7 mouse cellular contexts compared by ENCODE assay signal in the genomic region with DNA sequence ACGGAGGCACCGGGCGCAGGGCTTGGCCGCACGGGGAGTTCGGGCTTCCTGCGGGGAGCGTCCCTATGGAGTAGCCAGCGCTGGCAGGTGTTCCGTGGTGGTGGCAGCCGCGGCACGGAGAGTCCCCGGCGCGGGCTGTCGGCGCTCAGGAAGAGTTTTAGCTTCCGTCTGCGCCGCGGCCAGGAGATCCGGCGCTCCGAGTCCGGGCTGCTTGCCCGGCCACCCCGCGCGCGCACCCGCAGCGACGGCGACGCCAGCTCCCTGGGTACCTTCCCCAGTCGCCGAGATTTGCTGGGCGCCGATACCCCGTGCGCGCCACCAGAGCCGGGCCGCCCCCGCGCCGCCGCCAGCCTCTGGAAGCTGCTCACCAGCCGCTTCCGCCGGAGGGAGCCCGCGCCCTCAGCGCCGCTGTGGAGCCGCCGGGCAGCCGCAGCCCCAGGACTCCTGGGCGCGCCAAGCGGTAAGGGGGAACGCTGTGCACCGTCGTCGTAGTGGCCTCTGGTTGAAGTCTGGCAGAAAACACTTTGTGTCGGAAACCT. TPM values are rescaled to one million over a fixed set of nuclear protein-coding genes. Genes with fewer than 3 reads are reported as not detected.
DNase-seq lines count a peak whose midpoint lies in the region; ATAC-seq lines count a peak whose summit lies in the region.

No protein-coding gene starts in this region.

- peak overlapping the region; percentile 64 for H3K4me2 ChIP-seq in forebrain, embryonic 13.5 days
- peak overlapping the region; percentile 74 for H3K4me2 ChIP-seq in hindbrain, embryonic 12.5 days (replicated peaks)
- peak overlapping the region; percentile 57 for H3K4me2 ChIP-seq in midbrain, embryonic 12.5 days (replicated peaks)

- H3K27me3 ChIP-seq in forebrain, embryonic 13.5 days = peaks cover 40% of the 10 kb centered on the region
- peaks cover 40% of the 10 kb centered on the region for H3K27me3 ChIP-seq in hindbrain, embryonic 12.5 days
- H3K27me3 ChIP-seq in midbrain, embryonic 12.5 days = peaks cover 43% of the 10 kb centered on the region
- no peaks in the 10 kb centered on the region for H3K27me3 ChIP-seq in splenic B cell, adult 2 months (ENCODE audit: control insufficient read depth, insufficient read depth, low read length, poor library complexity, severe bottlenecking)

- peak; percentile 32 to 37 for DNase-seq in B cell, adult 2 months
- peak; percentile 74 for DNase-seq in Muller cell, postnatal 12 days (ENCODE audit: inconsistent ontology term)
- peak; percentile 78 to 81 for DNase-seq in left cerebral cortex, postnatal 25 days (ENCODE audit: low spot score in 2 of 2)
- peak; percentile 18 for DNase-seq in splenic B cell, adult 2 months (ENCODE audit: low read depth, low spot score)

- no peak overlapping the region for H3K27ac ChIP-seq in forebrain, embryonic 13.5 days
- H3K27ac ChIP-seq in hindbrain, embryonic 12.5 days = no peak overlapping the region
- H3K27ac ChIP-seq in midbrain, embryonic 12.5 days (replicated peaks) = no peak overlapping the region

- ATAC-seq in forebrain, embryonic 13.5 days = peak; percentile 12; the same call in 1 of the 2 replicates
- no peak for ATAC-seq in hindbrain, embryonic 12.5 days (ENCODE audit: low FRiP score)
- 0 out of 2 replicates have a peak, but pooled peaks have one; percentile 1 for ATAC-seq in midbrain, embryonic 12.5 days (ENCODE audit: low FRiP score, low read depth)

- H3K9me3 ChIP-seq in forebrain, embryonic 13.5 days (replicated peaks) = no peaks in the 10 kb centered on the region
- no peaks in the 10 kb centered on the region for H3K9me3 ChIP-seq in hindbrain, embryonic 12.5 days (replicated peaks)
- H3K9me3 ChIP-seq in midbrain, embryonic 12.5 days = no peaks in the 10 kb centered on the region

- H3K4me3 ChIP-seq in forebrain, embryonic 13.5 days = peak overlapping the region; percentile 38
- peak overlapping the region; percentile 38 for H3K4me3 ChIP-seq in hindbrain, embryonic 12.5 days
- H3K4me3 ChIP-seq in midbrain, embryonic 12.5 days = peak overlapping the region; percentile 36

- 3% methylated on average over 63 of the region's 67 CpGs for WGBS in forebrain, embryonic 13.5 days
- 3% methylated on average over 58 of the region's 67 CpGs for WGBS in hindbrain, embryonic 12.5 days
- 3% methylated on average over 67 of the region's 67 CpGs for WGBS in midbrain, embryonic 12.5 days

- peaks cover 33% of the 10 kb centered on the region for H3K4me1 ChIP-seq in forebrain, embryonic 13.5 days
- H3K4me1 ChIP-seq in hindbrain, embryonic 12.5 days = peaks cover 41% of the 10 kb centered on the region
- peaks cover 37% of the 10 kb centered on the region for H3K4me1 ChIP-seq in midbrain, embryonic 12.5 days

- H3K9ac ChIP-seq in forebrain, embryonic 13.5 days = peak overlapping the region; percentile 58
- peak overlapping the region; percentile 69 for H3K9ac ChIP-seq in hindbrain, embryonic 12.5 days
- peak overlapping the region; percentile 52 for H3K9ac ChIP-seq in midbrain, embryonic 12.5 days (replicated peaks)

- peaks cover 34% of the 10 kb centered on the region for H3K36me3 ChIP-seq in forebrain, embryonic 13.5 days (ENCODE audit: poor library complexity, severe bottlenecking)
- H3K36me3 ChIP-seq in hindbrain, embryonic 12.5 days = peaks cover 31% of the 10 kb centered on the region
- peaks cover 32% of the 10 kb centered on the region for H3K36me3 ChIP-seq in midbrain, embryonic 12.5 days
- H3K36me3 ChIP-seq in splenic B cell, adult 2 months (ENCODE audit: control insufficient read depth, insufficient read depth, low read length, poor library complexity, severe bottlenecking) = peaks cover 6% of the 10 kb centered on the region

- intact Hi-C loops in left cerebral cortex, postnatal 25 days (cut with DNase I) = loop anchor here (5.0 kb wide), 1 partner anchor 77 kb away; no protein-coding TSS in a partner anchor

RNA-seq across cellular contexts. Expression of a gene that starts 22.8 kb away (rescaled TPM):
- polyA plus RNA-seq in forebrain, embryonic 13.5 days (2015; fragmentation: Nextera tagmentation; extraction: Ambion mirVana) = 38.0 and 39.2 TPM in 2 replicates
- 83.7 and 86.2 TPM in 2 replicates for polyA plus RNA-seq in hindbrain, embryonic 12.5 days (2016; fragmentation: Nextera tagmentation; extraction: Ambion mirVana)
- total RNA-seq in left cerebral cortex, postnatal 25 days (2021) = 100 to 1,000 TPM; 505 to 511 TPM
- polyA plus RNA-seq in midbrain, embryonic 12.5 days (2016; fragmentation: Nextera tagmentation; extraction: Ambion mirVana) = 60.4 and 64.6 TPM in 2 replicates

RNA-seq across cellular contexts. Expression of a gene that starts 27.1 kb away (rescaled TPM):
- polyA plus RNA-seq in forebrain, embryonic 13.5 days (2015; fragmentation: Nextera tagmentation; extraction: Ambion mirVana) = 32.5 and 35.4 TPM in 2 replicates
- 32.6 and 36.7 TPM in 2 replicates for polyA plus RNA-seq in hindbrain, embryonic 12.5 days (2016; fragmentation: Nextera tagmentation; extraction: Ambion mirVana)
- 10 to 100 TPM; 25.9 to 27.3 TPM for total RNA-seq in left cerebral cortex, postnatal 25 days (2021)
- polyA plus RNA-seq in midbrain, embryonic 12.5 days (2016; fragmentation: Nextera tagmentation; extraction: Ambion mirVana) = 31.8 and 35.4 TPM in 2 replicates

RNA-seq across cellular contexts. Expression of a gene that starts 29.7 kb away (rescaled TPM):
- polyA plus RNA-seq in forebrain, embryonic 13.5 days (2015; fragmentation: Nextera tagmentation; extraction: Ambion mirVana) = 85.3 and 86.9 TPM in 2 replicates
- 109 and 113 TPM in 2 replicates for polyA plus RNA-seq in hindbrain, embryonic 12.5 days (2016; fragmentation: Nextera tagmentation; extraction: Ambion mirVana)
- total RNA-seq in left cerebral cortex, postnatal 25 days (2021) = 100 to 1,000 TPM; 130 to 137 TPM
- polyA plus RNA-seq in midbrain, embryonic 12.5 days (2016; fragmentation: Nextera tagmentation; extraction: Ambion mirVana) = 102 and 116 TPM in 2 replicates

RNA-seq across cellular contexts. Expression of a gene that starts 51.2 kb away (rescaled TPM):
- polyA plus RNA-seq in forebrain, embryonic 13.5 days (2015; fragmentation: Nextera tagmentation; extraction: Ambion mirVana) = 19.5 and 23.3 TPM in 2 replicates
- polyA plus RNA-seq in hindbrain, embryonic 12.5 days (2016; fragmentation: Nextera tagmentation; extraction: Ambion mirVana) = 38.1 and 39.9 TPM in 2 replicates
- 10 to 100 TPM; 28.5 to 33.2 TPM for total RNA-seq in left cerebral cortex, postnatal 25 days (2021)
- polyA plus RNA-seq in midbrain, embryonic 12.5 days (2016; fragmentation: Nextera tagmentation; extraction: Ambion mirVana) = 32.7 and 35.7 TPM in 2 replicates

RNA-seq across cellular contexts. Expression of a gene that starts 51.5 kb away (rescaled TPM):
- polyA plus RNA-seq in forebrain, embryonic 13.5 days (2015; fragmentation: Nextera tagmentation; extraction: Ambion mirVana) = 80.7 and 84.0 TPM in 2 replicates
- polyA plus RNA-seq in hindbrain, embryonic 12.5 days (2016; fragmentation: Nextera tagmentation; extraction: Ambion mirVana) = 61.0 and 63.8 TPM in 2 replicates
- total RNA-seq in left cerebral cortex, postnatal 25 days (2021) = 100 to 1,000 TPM; 132 TPM
- polyA plus RNA-seq in midbrain, embryonic 12.5 days (2016; fragmentation: Nextera tagmentation; extraction: Ambion mirVana) = 64.1 and 76.9 TPM in 2 replicates

Comparison
In these comparisons a context has a peak if more than half of its experiments do, and no peak if none do; other contexts are left out.
1. DNase-seq: peak in every context shown above with its lines; median percentile 80 in left cerebral cortex, postnatal 25 days; 74 in Muller cell, postnatal 12 days; 34 in B cell, adult 2 months; 18 in splenic B cell, adult 2 months.